Mouse (Mus musculus) heart, adult 2 months (tissue): Measurements from ENCODE around the gene Casp8. TPM values are rescaled to one million over a fixed set of nuclear protein-coding genes. Genes with fewer than 3 reads are reported as not detected.
"Not testable (repeated sequence)": the region's sequence is repeated elsewhere in the genome, so short reads cannot be mapped to it uniquely, and the experiment has no call there.

Experiments used
- DNase-seq, 2 experiments: peaks; one replicate each; pipeline ENCODE4 v3.0.0; 2021
- H3K27ac ChIP-seq: fragments of 200-600 bp; 2 replicates; pipeline ENCODE4 v1.8.1; 2022
- H3K27me3 ChIP-seq: fragments of 200-500 bp; 2 replicates; pipeline ENCODE4 v1.6.1; 2012; ENCODE audit warnings: mild to moderate bottlenecking, low read length, inconsistent platforms, mixed read lengths; ENCODE audit not compliant: control insufficient read depth, insufficient read depth
- H3K36me3 ChIP-seq: fragments of 200-500 bp; 2 replicates; pipeline ENCODE4 v1.6.1; 2012; ENCODE audit warnings: low read length, inconsistent platforms; ENCODE audit not compliant: control insufficient read depth, insufficient read depth
- H3K4me1 ChIP-seq: fragments of 200-500 bp; 2 replicates; pipeline ENCODE4 v1.6.1; 2011; ENCODE audit warnings: low read length; ENCODE audit not compliant: control insufficient read depth, insufficient read depth
- H3K4me3 ChIP-seq: fragments of 200-600 bp; 2 replicates; pipeline ENCODE4 v1.8.1; 2022
- H3K79me2 ChIP-seq: fragments of 200-500 bp; replicated peaks from 2 replicates; pipeline ENCODE4 v1.6.1; 2012; ENCODE audit warnings: mild to moderate bottlenecking, inconsistent platforms, low read length, moderate library complexity, mixed read lengths; ENCODE audit not compliant: control insufficient read depth, insufficient read depth
- H3K9ac ChIP-seq: fragments of 200-500 bp; 2 replicates; pipeline ENCODE4 v1.6.1; 2012; ENCODE audit warnings: low read depth, mild to moderate bottlenecking, control low read depth, inconsistent platforms, low read length, mixed read lengths
- CTCF ChIP-seq: fragments of 200-600 bp; IDR thresholded peaks from 2 replicates; pipeline ENCODE4 v1.8.1; 2022; ENCODE audit warnings: antibody characterized with exemption, mild to moderate bottlenecking, moderate library complexity
- EP300 ChIP-seq: fragments of 200-500 bp; IDR thresholded peaks from 2 replicates; pipeline ENCODE4 v1.6.1; 2011; ENCODE audit warnings: low read depth, low read length, control low read depth; ENCODE audit not compliant: insufficient read depth
- POLR2A ChIP-seq: fragments of 200-500 bp; IDR thresholded peaks from 2 replicates; pipeline ENCODE4 v1.6.1; 2011; ENCODE audit warnings: mild to moderate bottlenecking, low read depth, low read length, control low read depth; ENCODE audit not compliant: insufficient read depth
- WGBS: fragments of 180-500 bp; shearing (Covaris S2); methylation state at CpG from one replicate; pipeline ENCODE4 v1.1.7; 2018; 5-methylcytosine and 5-hydroxymethylcytosine counted together
- intact Hi-C: fragments of 180-260 bp; cut with DNase I; formaldehyde crosslinking; loops from one replicate; pipeline ENCODE4 v1.15.1; 2025
- long read RNA-seq: library from polyadenylated mRNA; stranded (forward); transcript quantifications from one replicate; pipeline ENCODE4 v2.0.0, GENCODE M21; 2021
- polyA plus RNA-seq: library from polyadenylated mRNA; depleted of rRNA; stranded (reverse); fragments of >200 nt; gene quantifications from 2 replicates; pipeline ENCODE4 v1.2.3, GENCODE M21; 2012; rRNA removed
- total RNA-seq, 2 experiments: library from RNA; stranded (reverse); gene quantifications; 2 replicates each; pipeline ENCODE4 v1.2.3; 2021

Casp8 gene
- 1 to 10 TPM; 6.3 to 8.0 TPM for total RNA-seq
- 2.0 and 3.8 TPM in 2 replicates for polyA plus RNA-seq
- long read RNA-seq, partial matches to known transcripts: 1 of 6 reads
- long read RNA-seq, other reads (novel, unspliced or antisense): 1 of 6 reads

DNA sequence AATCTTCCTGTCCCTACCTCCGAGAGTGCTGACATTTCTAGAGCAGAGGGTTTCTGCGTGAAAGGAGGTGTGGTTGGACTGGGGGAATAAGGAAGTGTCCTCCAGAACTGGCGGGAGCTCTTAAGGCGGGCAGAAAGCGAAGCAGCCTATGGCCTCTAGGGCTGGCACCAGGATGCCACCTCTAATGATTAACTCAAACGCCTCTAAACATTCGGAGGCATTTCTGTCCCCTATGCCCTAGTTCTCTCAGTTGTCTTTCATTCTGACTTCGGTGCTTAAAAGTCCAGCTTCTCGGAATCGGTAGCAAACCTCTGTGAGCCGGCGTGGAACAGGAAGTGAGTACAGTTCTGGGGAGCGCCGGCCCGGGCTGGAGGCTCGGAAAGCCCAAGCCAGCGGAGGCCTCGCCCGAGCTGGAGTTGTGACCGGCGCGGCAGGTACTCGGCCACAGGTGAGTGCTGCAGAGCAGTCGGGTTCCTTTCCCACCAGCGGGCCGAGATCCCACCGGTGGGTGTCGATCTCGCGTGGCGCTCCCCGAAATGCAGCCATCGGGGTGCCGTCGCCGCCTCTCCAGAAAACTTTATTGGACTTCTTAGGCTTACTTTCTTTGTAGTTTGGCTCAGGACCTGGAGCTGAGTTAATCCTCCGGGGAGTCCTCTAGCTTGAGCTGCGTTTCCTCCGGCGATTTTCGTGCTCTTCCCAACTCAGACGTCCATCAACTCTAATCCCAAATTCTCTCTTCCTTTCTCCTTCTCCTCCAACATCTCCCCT is at the start of gene Casp8:
Gene Casp8, plus strand, starts transcription at position 84 of the 768 bp plus-strand sequence.
- TF ChIP-seq CTCF: peak; percentile 29
- peak; percentile 66 for TF ChIP-seq POLR2A
- 0 out of 2 replicates have a peak, but pooled peaks have one; percentile 9 for TF ChIP-seq EP300
- under 1% methylated on average over 42 of the region's 42 CpGs for WGBS
- Histone ChIP-seq H3K4me3 (peak within 1 kb of the TSS; percentile 78), H3K79me2 (no peaks in the 10 kb centered on the region), H3K9ac (peak within 1 kb of the TSS; percentile 93), H3K4me1 (peaks cover 5% of the 10 kb centered on the region), H3K27me3 (no peaks in the 10 kb centered on the region), H3K36me3 (no peaks in the 10 kb centered on the region; the same call in 1 of the 2 replicates), H3K27ac (peak within 1 kb of the TSS; percentile 91)
- intact Hi-C loops: loop anchor here (5.0 kb wide), 1 partner anchor 37 kb away; no protein-coding TSS in a partner anchor
- DNase-seq: peak; percentile 65 to 71

DNA sequence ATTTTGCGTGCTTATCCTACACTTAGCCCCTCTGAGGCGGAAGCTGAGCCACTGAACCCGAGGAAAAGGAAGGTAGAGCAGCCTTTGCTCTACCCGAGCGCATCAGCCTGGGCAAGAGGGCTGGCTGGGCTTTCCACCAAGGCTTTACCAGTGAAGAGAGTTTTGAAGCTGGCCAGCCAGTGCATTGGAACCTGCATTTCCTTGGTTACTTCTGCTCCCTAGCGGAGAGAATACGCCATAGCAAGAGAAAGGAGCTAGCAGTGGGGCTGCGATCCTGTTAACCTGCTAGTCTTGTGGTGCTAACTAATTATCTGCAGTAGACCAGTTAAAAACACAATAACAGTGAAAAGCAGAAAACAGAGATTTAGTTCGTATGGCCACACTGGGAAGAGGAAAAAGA is 48.3 kb upstream of the Casp8 start:
- DNase-seq: no peak

DNA sequence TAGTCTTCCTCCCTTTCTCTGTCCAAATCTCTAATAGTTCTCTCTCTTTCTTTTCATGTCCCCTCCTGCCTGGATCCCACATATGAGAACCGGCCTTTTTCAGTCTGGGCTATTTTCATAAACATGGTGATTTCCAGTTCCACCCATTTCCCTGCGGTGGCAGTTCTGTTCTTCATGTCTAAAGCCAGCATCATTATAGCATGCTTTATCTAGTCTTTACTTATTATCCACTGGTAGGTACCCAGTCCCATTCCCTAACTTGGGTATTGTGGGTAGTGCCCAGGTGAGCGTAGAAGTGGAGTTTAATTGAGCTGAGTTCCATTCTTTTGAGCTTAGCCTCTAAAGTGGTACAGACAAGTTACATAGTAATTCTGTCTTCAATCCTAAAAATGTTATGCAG is 35.7 kb upstream of the Casp8 start:
- intact Hi-C loops: no loop called here
- no peak overlapping the region for H3K27ac ChIP-seq
- WGBS: 89% methylated on average over 3 of the region's 3 CpGs
- no peak overlapping the region for H3K9ac ChIP-seq
- TF ChIP-seq CTCF: no peak
- no peak for TF ChIP-seq EP300
- no peak for TF ChIP-seq POLR2A
- H3K79me2 ChIP-seq: no peaks in the 10 kb centered on the region
- H3K36me3 ChIP-seq: no peaks in the 10 kb centered on the region
- DNase-seq: no peak
- H3K4me3 ChIP-seq: no peak overlapping the region
- peaks cover 1% of the 10 kb centered on the region; the same call in 1 of the 2 replicates for H3K4me1 ChIP-seq
- H3K27me3 ChIP-seq: no peaks in the 10 kb centered on the region

More for the DNA sequence above, 48.3 kb upstream of the Casp8 start:
- WGBS: 77% methylated on average over 9 of the region's 9 CpGs
- peak; percentile 80 for TF ChIP-seq CTCF
- no peak for TF ChIP-seq EP300
- peaks cover 6% of the 10 kb centered on the region for H3K4me1 ChIP-seq
- no peaks in the 10 kb centered on the region for H3K27me3 ChIP-seq
- H3K4me3 ChIP-seq: no peak overlapping the region
- no peak overlapping the region for H3K9ac ChIP-seq
- H3K36me3 ChIP-seq: peaks cover 23% of the 10 kb centered on the region
- intact Hi-C loops: no loop called here
- no peak overlapping the region for H3K27ac ChIP-seq
- 0 out of 2 replicates have a peak, but pooled peaks cover 2% of the 10 kb centered on the region for H3K79me2 ChIP-seq

DNA sequence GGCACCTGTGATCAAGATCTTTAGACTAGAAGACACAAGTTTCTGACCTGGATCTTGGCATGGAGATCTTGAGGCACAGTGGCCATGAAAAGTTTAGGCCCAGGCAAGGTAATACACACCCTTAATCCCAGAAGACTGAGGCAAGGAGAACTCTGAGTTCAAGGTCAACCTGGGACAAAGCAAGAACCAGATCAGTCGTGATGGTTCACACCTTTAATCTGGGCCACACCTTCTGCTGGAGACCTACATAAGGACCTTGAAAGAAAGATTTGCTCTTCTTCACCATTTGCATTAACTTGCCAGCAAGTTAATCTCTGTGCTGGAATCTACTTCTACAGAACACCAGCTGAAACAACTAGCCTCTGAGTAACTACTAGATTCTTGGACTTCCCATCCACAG is 34.6 kb upstream of the Casp8 start:
- Histone ChIP-seq H3K27ac (no peak overlapping the region), H3K27me3 (no peaks in the 10 kb centered on the region), H3K4me1 (peaks cover 1% of the 10 kb centered on the region; the same call in 1 of the 2 replicates), H3K9ac (no peak overlapping the region), H3K79me2 (no peaks in the 10 kb centered on the region), H3K36me3 (no peaks in the 10 kb centered on the region), H3K4me3 (no peak overlapping the region)
- intact Hi-C loops: no loop called here
- DNase-seq: no peak
- 69% methylated on average over 1 of the region's 1 CpGs for WGBS
- no peak for TF ChIP-seq POLR2A
- TF ChIP-seq CTCF: no peak

DNA sequence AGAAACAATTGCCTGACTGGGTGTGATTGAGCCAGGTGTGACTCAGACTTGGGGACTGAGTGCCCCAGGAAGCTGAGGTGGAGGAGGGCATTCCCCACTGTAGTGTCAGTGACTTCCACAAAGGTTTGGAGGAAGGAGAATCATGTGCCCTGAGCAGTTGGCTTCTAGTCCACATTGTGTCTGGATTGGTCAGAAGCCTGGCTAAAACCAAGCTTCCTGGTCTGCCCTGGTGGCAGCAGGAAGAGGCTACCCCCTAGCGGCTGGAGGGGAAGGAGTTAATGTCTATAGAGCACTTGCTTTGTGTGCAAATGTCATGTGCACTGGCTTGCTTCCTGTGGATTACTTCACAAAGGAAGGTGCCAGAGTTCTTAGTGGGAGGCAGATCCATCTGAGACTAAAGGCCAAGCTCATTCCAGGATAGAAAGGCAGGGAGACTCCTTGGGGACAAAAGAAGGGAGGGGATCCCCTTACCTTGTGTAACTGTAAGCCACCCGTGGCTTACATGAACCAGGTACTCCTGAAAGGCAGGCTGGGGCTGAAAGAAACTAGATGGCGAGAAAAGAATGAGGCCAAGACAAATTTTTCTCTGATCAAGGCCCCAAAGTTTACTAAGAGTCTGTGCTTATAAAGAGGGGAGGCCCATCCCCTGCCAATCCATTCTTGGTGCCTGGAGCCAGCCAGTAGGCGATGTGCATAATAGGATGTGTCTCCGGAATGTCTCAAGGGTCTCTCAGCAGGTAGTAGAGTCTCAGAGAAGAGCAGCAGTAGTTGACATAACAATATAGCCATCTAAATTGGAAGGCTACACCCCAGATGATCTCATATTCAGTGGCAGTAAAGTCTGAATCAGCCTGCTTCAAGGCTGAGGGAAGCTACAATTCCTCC is 33.5 kb upstream of the Casp8 start:
- H3K79me2 ChIP-seq, H3K4me1 ChIP-seq, intact Hi-C loops, H3K27ac ChIP-seq, H3K4me3 ChIP-seq, H3K27me3 ChIP-seq, H3K36me3 ChIP-seq, H3K9ac ChIP-seq: not testable (repeated sequence)
- TF ChIP-seq CTCF: peak; percentile 56
- 74% methylated on average over 5 of the region's 5 CpGs for WGBS
- peak in 1 of 2 experiments; percentile 26 for DNase-seq

DNA sequence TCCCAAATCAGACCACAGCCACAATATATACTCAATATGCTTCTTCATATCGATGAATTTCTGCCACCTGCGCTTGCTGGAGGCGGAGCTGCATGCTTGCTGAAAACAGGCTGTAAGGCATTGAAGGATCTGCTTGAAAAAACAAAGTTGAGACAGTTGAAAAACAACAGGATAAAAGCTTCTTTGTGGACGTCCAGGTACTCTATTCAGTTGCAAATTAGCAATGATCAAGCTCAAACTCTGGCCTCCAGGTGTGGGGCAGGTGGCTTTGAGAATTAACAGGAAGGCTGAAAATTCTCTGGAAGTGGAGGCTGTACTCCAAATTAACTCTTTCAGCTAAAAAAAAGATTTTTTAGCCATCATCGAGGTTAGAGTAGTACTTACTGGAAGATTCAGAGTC is 32.6 kb upstream of the Casp8 start:
- Histone ChIP-seq H3K27ac (no peak overlapping the region), H3K9ac (no peak overlapping the region), H3K36me3 (no peaks in the 10 kb centered on the region), H3K4me3 (no peak overlapping the region), H3K27me3 (no peaks in the 10 kb centered on the region), H3K79me2 (no peaks in the 10 kb centered on the region), H3K4me1 (peaks cover 1% of the 10 kb centered on the region; the same call in 1 of the 2 replicates)
- TF ChIP-seq POLR2A (no peak), EP300 (no peak), CTCF (no peak)
- DNase-seq: no peak
- WGBS: 86% methylated on average over 5 of the region's 5 CpGs
- intact Hi-C loops: no loop called here

DNA sequence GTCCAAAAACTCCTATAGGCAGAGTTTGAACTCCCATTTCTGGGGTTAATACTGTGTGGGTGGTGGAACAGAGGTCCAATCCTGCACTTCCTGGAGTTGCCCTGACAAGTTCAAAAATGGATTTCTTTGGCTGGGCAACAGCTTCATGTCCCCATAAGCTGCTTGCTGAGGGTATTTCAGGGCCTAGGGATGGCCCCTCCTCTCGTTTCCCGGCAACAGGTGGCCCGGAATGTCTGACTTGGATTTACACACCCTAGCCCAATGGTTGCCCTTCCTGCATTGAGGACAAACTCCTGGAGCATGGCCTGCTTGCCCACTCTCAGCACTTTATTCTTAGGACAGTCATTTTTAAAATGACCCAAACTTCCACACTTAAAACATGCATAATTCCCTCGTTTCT is 28.7 kb upstream of the Casp8 start:
- H3K79me2 ChIP-seq, H3K9ac ChIP-seq, H3K4me1 ChIP-seq, H3K27ac ChIP-seq, intact Hi-C loops, H3K36me3 ChIP-seq, H3K4me3 ChIP-seq, DNase-seq, H3K27me3 ChIP-seq: not testable (repeated sequence)
- WGBS: 70% methylated on average over 4 of the region's 4 CpGs
